Mouse (Mus musculus): Measurements from ENCODE around the gene Hjurp.
A peak's percentile ranks its signal among the peaks of the same experiment; 100 is the strongest.

The Hjurp gene

GRCm38 (mm10) chr1:88277098-88277817 is at the start of gene Hjurp, which contains the start of gene Trpm8:
TSS of gene Hjurp (minus strand) at chr1:88277633.
TSS of gene Trpm8 (plus strand) at chr1:88277661.
- peak; percentile 100 for DNase-seq

DNA sequence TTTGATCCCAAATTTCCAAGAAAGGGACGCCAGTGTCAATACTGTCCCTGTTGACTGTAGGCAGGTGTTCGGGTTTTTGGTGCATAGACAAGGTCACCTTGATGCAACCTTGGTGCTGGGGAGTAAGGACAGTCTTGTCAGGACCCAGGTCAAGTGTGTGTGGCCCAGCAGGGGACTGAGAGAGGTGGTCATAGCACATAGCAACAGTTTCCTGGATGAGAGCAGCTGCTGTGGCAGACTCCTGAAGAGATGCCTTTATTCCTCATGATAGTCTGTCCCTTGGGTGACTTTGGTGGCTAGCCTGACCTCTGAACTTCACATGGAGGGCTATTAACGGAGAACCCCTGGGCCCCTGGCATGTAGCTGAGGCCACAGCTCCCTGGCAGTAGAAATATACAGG is 45.7 kb upstream of the Hjurp start:
- DNase-seq: no peak

- DNase-seq: no peak
These were observed 44.7 kb upstream of the Hjurp start for GRCm38 (mm10) chr1:88322146-88322545.

DNA sequence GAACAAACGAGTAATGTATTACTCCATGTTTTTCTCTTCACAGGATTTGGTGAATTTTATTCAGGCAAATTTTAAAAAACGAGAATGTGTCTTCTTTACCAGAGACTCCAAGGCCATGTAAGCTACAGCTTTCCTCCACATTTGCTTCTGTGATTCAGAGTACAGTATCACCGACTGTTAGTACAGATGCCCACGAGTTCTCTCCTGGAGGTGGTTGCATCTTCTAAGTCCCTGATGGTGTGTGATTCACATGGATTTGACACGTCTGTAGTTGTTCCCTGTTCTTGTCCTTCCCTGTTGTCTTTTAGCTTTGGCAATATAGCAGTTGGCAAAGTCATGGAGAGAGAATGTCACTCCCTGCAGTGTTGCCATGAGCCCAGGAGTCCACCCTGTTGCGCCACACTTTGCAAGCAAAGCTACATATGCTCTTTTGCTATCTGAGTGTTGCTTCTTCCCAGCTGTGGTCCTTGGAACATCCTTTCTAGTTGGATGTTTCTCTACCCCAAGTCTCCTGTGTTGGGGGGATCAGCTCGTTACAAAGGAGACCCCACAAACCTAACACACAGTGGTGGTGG is 43.5 kb upstream of the Hjurp start:
- no peak for DNase-seq

DNA sequence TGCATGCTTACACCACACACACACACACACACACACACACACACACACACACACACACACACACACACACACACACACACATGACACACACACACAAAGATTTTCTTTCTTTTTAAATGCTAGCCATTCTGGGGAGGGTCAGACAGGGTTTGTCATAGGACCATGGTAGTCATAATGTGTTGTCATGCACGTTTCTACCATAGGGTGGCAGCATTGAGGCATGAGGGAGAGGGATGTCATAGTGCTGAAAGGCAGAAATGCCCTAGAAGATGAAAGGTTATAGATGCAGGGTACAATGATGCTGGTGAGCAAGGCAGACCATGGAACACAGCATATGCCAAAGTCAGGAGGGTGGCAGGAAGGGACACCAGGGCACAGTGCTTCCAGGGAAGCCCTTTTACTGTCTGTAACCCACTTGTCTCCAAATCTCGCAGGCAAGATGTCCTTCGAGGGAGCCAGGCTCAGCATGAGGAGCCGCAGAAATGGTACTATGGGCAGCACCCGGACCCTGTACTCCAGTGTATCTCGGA is 41.2 kb upstream of the Hjurp start:
- peak; percentile 67 for DNase-seq

GRCm38 (mm10) chr1:88317279-88317678 is 39.8 kb upstream of the Hjurp start:
- no peak for DNase-seq

- no peak for DNase-seq
These were observed 32.9 kb upstream of the Hjurp start for GRCm38 (mm10) chr1:88310349-88310748.

DNA sequence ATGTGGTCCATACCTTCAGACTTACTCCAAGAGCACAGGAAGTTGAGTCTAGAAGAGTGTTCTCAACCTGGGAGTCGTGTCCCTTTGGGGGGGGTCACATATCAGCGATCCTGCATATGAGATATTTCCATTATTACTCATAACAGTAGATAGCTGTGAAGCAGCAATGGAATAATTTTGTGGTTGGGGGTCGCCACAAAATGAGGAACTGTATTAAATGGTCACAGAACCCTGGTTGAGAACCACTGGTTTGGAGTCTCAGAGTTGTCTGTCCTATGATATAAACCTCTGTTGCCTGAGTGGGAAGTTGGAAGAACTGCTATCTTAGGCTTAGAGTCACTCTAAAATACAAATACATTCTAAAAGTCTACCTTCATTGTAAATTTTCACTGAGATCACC is 32.5 kb upstream of the Hjurp start:
- DNase-seq: no peak

- no peak for DNase-seq
These were observed 31.6 kb upstream of the Hjurp start for GRCm38 (mm10) chr1:88309020-88309419.

DNA sequence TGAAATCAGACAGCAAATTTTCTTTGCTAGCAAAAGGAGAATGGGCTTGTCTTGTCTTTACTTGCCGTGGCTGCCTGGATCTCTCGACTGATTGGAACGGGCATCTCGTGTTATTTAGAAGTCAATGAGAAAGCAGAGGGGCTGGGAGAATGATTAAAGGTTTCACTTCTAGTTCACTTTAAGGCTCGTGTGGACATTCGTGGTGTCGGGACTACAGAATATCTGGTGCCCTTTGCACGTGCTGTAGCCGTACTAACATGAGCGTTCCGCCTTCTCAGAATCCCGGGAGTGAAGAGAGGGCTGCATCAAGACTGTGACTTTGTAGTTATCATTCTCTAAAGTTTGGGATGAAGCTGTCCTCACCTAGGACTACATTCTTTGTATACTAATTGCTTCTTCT is 29.7 kb upstream of the Hjurp start:
- no peak for DNase-seq

GRCm38 (mm10) chr1:88306543-88306942 is 29.1 kb upstream of the Hjurp start:
- peak; percentile 3 for DNase-seq

DNA sequence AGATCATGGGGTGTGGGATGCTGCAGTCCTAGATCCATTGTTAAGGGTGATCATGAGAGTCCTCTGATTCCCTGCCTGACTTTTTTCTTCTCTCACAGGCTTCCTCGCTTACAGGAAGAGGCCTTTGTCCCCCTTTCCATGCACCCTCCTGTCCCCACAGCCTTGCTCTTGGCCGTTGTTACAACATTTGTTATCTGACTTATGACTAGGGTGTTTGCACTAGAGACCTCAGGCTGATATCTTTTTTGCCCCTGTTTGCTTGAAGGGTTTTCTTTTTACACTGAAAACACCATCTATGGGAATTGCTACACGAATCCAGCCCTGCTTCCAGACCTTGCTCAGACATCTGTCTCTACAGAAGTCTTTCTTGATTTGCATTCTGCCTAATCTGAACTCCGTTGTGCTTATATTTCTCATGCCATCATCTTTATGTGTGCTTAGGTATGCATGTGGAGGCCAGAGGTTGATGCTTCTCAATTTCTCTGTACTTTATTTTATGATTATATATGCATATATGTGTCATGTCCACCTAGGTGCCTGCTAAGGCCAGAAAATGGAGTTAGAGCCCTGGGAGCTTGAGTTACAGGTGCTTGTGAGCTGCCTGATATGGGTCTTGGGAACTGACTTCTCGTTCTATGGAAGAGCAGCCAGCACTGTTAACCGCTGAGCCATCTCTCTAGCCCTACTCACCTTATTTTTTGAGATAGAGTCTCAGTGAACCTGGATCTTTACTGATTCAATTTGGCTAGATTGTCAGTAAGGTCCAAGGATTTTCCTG is 27.8 kb upstream of the Hjurp start:
- DNase-seq: no peak

- peak; percentile 1 for DNase-seq
These were observed 27.0 kb upstream of the Hjurp start for GRCm38 (mm10) chr1:88304261-88304985.

DNA sequence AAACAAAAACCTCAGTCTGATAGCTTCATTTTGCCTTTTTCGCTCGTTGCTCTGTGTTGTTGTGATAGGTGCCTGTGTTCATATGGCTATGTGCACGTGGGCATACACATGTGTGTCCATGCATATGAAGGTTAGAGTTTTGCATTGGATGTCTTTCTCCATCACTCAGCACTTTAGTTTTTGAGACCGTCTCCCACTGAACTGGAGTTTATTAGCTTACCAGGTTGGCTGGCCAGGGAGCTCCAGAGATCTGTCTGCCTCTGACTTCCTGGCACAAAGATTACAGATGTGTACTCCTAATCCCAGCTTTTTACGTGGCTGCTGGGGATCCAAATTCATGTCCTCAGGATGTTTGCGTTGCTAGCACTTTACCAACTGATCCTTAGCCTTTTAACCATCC is 26.3 kb upstream of the Hjurp start:
- no peak for DNase-seq

- peak; percentile 6 for DNase-seq
These were observed 24.8 kb upstream of the Hjurp start for GRCm38 (mm10) chr1:88302057-88302740.

DNA sequence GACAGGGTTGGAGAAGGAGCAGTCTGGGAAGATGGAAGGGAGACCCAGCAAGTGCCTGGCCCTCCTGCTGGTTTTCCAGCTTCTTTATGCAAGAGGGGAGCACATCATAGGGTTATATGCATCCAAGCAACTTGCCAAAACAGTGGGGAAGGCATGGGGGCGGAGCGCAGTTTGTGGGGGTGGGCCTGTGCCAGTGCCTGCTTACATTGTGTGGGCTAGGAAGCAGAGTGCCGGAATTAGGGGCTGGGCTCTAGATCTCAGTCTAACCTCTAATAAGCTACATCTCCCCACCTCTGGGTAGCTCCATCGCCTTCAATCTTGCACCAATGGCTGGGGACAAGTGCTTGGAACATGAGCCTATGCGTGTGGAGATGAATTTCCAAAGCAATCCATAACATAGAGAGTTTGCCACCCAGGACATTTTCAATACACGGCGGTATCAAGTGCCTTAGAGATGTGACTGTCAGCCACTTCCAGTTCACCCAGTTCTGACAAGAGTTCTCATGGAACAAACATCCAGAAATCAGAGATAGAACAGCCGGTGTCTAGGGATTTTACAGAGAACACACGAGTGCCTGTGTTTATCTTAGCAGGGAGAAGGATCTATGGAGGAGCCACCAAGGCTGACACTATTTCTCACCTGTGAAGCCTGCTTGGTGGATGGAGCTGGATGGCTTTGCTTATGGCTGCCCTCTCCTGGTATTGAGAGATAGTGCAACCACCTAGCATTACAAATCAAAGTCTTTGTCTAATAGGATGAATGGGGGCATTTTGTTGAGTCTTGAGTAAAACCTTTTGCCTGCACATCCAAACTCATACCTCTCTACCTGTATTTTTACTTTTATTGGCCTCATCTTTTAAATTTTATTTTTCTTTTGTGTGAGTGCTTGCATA is 23.9 kb upstream of the Hjurp start:
- peak; percentile 41 for DNase-seq

DNA sequence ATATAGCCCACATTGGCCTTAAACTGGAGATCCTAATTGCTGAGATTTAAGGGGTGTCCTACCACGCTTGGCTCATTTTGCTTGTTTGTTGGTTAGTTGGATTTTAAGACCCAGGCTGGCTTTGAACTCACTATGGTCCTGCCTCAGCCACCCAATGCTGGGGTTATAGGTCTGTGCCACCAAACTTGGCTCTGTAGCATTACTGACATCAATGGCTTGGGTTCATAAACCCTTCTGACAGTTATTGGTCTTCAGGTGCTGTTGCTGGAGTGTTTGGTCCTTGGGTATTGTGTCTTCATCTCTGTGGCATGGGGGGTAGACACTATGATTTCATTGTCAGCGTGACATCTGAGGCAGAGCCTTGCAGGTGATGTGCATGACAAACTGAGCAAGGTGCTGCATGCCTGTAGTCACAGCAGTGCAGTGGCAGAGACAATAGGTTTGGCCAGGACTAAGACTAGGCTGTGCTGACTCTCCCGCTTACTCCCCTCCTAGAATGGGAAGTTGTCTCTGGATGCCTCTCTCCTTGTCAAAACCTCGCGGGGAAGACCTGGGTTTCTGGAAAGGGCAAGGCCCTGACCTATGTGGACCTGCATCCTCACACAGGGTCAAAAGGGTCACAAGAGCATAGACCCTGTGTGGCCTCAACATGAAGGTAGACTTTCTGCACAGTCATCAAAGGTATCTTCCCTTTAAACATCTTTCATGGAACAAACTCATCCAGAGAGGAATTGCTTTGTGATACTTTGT is 23.0 kb upstream of the Hjurp start:
- no peak for DNase-seq

DNA sequence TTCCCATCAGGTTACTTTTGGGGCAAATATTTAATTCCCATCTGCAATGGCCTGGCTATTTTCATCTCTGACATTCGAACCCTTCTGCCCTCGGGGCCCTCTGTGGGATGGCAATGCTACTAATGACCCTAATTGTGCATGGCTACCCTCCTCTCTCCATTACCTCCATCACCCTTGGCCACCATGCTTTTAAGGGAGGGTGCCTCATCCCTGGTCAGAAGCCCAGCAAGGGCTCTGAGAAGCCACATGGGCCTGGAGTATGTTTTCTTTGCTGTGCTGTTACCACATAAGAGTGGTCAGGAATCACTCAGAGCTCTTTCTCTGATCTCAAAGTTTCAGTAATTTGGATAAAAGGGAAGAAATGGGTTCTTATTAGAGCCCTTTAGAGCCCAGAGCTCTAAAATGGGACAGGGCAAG is 22.1 kb upstream of the Hjurp start:
- peak; percentile 1 for DNase-seq

DNA sequence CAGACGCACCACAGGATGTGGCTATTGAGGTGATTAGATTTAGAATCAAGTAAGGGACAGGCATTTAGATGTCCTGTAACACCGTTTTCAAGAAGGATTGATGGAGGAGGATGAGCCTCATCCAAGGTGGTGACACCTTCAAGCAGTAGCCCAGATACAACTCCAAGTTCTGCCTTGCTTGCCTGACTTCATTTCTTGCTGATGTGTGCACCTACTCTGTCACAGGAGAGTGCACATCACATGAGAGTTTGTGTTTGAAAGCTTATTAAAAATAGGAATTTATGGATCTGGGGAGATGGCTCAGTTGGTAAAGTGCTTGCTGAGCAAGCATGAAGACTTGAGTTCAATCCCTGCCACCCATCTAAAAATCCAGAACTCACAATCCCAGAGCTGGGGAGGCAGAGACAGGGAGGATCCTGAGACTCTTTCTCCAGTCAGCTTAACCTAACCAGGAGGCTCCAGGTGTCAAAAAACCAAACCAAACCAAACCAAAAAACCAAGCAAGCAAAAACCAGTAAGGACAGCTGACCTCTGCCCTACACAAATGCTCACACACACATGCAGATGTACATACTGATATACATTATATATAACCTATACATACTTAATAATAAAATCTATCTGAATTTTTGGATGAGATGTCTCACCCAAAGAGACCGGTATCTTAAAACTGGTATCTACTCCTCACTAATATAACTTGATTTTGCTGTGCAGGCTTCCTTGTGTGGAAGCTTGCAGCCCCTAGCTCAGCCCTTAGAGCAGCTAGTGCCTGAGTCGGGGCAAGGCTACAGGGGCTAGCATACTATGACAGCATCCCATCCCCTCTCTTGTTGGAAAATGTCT is 21.5 kb upstream of the Hjurp start:
- peak; percentile 1 for DNase-seq
